In the genomic region with DNA sequence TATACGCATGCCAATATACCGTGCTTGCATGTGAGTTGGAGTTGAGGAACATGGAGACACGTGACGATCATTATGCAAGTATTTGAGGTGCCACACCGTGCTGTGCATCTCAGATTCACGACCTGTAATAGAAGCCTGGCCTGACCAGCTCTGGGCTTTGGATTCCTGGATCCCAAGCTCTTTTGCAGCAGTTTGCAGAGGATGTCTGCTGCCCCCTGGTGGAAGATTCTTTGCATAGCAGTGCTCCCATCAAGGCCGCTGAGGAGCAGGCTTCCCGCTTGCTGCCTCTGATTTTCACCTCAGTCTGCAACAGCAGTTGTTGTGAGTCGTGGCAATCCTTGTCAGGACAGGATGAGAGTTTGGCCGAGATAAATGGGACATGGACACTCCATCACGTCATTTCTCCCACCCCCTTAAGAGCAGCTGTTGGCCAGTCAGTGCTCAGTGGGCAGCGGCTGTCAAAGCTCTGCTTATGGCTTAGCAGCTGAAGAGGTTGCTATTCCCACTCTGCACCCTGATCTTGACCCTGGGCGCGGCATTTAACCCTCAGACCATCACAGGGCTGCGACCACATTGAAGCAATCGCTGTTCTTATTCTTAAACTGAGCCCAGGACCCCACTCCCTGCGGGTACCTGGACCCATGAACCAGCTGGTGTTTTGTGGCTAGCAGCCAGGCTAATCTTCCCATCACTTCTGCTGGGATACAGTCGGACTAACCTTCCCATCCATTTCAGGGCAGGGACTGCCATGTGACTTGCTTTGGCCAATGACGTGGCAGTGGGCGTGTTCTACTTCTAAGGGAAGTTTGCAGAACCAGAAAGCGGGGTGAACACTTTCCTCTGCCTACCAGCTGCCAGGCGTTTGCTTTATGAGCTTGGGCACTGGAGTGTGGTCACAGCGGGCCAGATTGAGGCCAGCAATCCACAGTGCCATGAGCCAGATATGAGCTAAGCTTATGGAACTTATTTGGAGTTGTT, we compare ENCODE assay signal across 9 mouse cellular contexts.
A peak's percentile ranks its signal among the peaks of the same experiment; 100 is the strongest.
DNase-seq lines count a peak whose midpoint lies in the region; ATAC-seq lines count a peak whose summit lies in the region.
"Had no signal": no experiment of that assay in that cellular context is flagged by ENCODE, and none has a peak within 500 bp of the region (broad histone marks: within the 10 kb centered on the region; RNA-seq: fewer than 3 reads in every experiment).

No protein-coding gene starts in this region.

- H3K4me3 ChIP-seq in hindbrain, embryonic 11.5 days (ENCODE audit: low read depth, low read length): no peak overlapping the region; the same call in 1 of the 2 replicates
- H3K4me3 ChIP-seq in lung, embryonic 16.5 days (ENCODE audit: low read length): no peak overlapping the region

- no peaks in the 10 kb centered on the region for H3K9me3 ChIP-seq in hindbrain, embryonic 11.5 days (ENCODE audit: control insufficient read depth, low read length)
- H3K9me3 ChIP-seq in lung, embryonic 16.5 days (ENCODE audit: control insufficient read depth, low read length): no peaks in the 10 kb centered on the region

- H3K36me3 ChIP-seq in hindbrain, embryonic 11.5 days (ENCODE audit: control insufficient read depth, insufficient read depth, low read length): no peaks in the 10 kb centered on the region
- H3K36me3 ChIP-seq in lung, embryonic 16.5 days (ENCODE audit: control insufficient read depth, insufficient read depth, low read length): no peaks in the 10 kb centered on the region

- peak overlapping the region; percentile 8; the same call in 1 of the 2 replicates for H3K27ac ChIP-seq in hindbrain, embryonic 11.5 days (ENCODE audit: low read depth, low read length)
- H3K27ac ChIP-seq in lung, embryonic 16.5 days (ENCODE audit: low read length): no peak overlapping the region
- H3K27ac ChIP-seq: macrophage had no signal

- DNase-seq in NIH3T3 (ENCODE audit: low read depth): peak; percentile 87
- DNase-seq in cerebellum, adult 9-11 months: peak; percentile 84
- DNase-seq in hindbrain, embryonic 11.5 days (ENCODE audit: low spot score): peak; percentile 92
- peak; percentile 76 for DNase-seq in layer of hippocampus, adult 9-10 months (ENCODE audit: low spot score)
- DNase-seq in ovary, postnatal 14 days (ENCODE audit: low spot score): peak; percentile 75
- DNase-seq in thymus, postnatal 25 days: peak; percentile 54

- peaks cover 4% of the 10 kb centered on the region; the same call in 1 of the 2 replicates for H3K4me1 ChIP-seq in hindbrain, embryonic 11.5 days (replicated peaks; ENCODE audit: control insufficient read depth, insufficient read depth, low read length)
- no peaks in the 10 kb centered on the region for H3K4me1 ChIP-seq in lung, embryonic 16.5 days (replicated peaks; ENCODE audit: control insufficient read depth, insufficient read depth, low read length)

- ATAC-seq in frontal cortex, adult (ENCODE audit: low TSS enrichment): peak; percentile 67
- peak; percentile 28 for ATAC-seq in hindbrain, embryonic 11.5 days (ENCODE audit: low FRiP score)
- peak; percentile 18; the same call in 1 of the 2 replicates for ATAC-seq in lung, embryonic 16.5 days (ENCODE audit: low read depth)

- no peaks in the 10 kb centered on the region; the same call in 1 of the 2 replicates for H3K27me3 ChIP-seq in hindbrain, embryonic 11.5 days (ENCODE audit: control insufficient read depth, insufficient read depth, low read length)
- peaks cover 8% of the 10 kb centered on the region for H3K27me3 ChIP-seq in lung, embryonic 16.5 days (ENCODE audit: control insufficient read depth, insufficient read depth, low read depth, low read length)

- peak overlapping the region; percentile 33 for H3K4me2 ChIP-seq in hindbrain, embryonic 11.5 days (replicated peaks; ENCODE audit: low read depth, low read length)
- no peak overlapping the region for H3K4me2 ChIP-seq in lung, embryonic 16.5 days (ENCODE audit: low read depth, low read length)

- 9% methylated on average over 23 of the region's 23 CpGs for WGBS in hindbrain, embryonic 11.5 days
- 10% methylated on average over 23 of the region's 23 CpGs for WGBS in lung, embryonic 16.5 days

- H3K9ac ChIP-seq in hindbrain, embryonic 11.5 days (ENCODE audit: low read depth, low read length): 0 out of 2 replicates have a peak overlapping the region, but pooled peaks have one; percentile 1
- H3K9ac ChIP-seq in lung, embryonic 16.5 days (ENCODE audit: low read length): no peak overlapping the region
